Mouse (Mus musculus): ENCODE measurements around the gene Lysmd3.
A peak's percentile ranks its signal among the peaks of the same experiment; 100 is the strongest.
"Not testable (repeated sequence)": the region's sequence is repeated elsewhere in the genome, so short reads cannot be mapped to it uniquely, and the experiment has no call there.

Lysmd3 gene

GRCm38 (mm10) chr13:81657351-81658052, at the start of gene Lysmd3:
Gene Lysmd3, plus strand, starts transcription at chr13:81657663.
- DNase-seq: peak; percentile 95 to 97

GRCm38 (mm10) chr13:81610349-81610748, 47.1 kb upstream of the Lysmd3 start:
- no peak for DNase-seq

GRCm38 (mm10) chr13:81627861-81628260, 29.6 kb upstream of the Lysmd3 start:
- DNase-seq: not testable (repeated sequence)

- DNase-seq: no peak
Measured at GRCm38 (mm10) chr13:81628631-81629190, 28.8 kb upstream of the Lysmd3 start.

- DNase-seq: no peak
Measured at GRCm38 (mm10) chr13:81629395-81629794, 28.1 kb upstream of the Lysmd3 start.

GRCm38 (mm10) chr13:81630566-81630965, 26.9 kb upstream of the Lysmd3 start:
- no peak for DNase-seq

- peak; percentile 48 to 78 for DNase-seq
Measured at GRCm38 (mm10) chr13:81632720-81633415, 24.6 kb upstream of the Lysmd3 start, which contains the start of gene Adgrv1. Gene Adgrv1, minus strand, starts transcription at chr13:81633154.

- no peak for DNase-seq
Measured at GRCm38 (mm10) chr13:81639624-81640023, 17.8 kb upstream of the Lysmd3 start.

- no peak for DNase-seq
Measured at GRCm38 (mm10) chr13:81640881-81641280, 16.6 kb upstream of the Lysmd3 start.

GRCm38 (mm10) chr13:81641289-81642045, 16.0 kb upstream of the Lysmd3 start:
- DNase-seq: peak in 1 of 2 experiments; percentile 36

GRCm38 (mm10) chr13:81642491-81643149, 14.8 kb upstream of the Lysmd3 start:
- no peak for DNase-seq

- DNase-seq: no peak
Measured at GRCm38 (mm10) chr13:81644047-81644565, 13.4 kb upstream of the Lysmd3 start.

GRCm38 (mm10) chr13:81646348-81646747, 11.1 kb upstream of the Lysmd3 start:
- no peak for DNase-seq

GRCm38 (mm10) chr13:81650382-81650781, 7.1 kb upstream of the Lysmd3 start:
- DNase-seq: not testable (repeated sequence)

GRCm38 (mm10) chr13:81656091-81656850, 1.2 kb upstream of the Lysmd3 start:
- DNase-seq: no peak

GRCm38 (mm10) chr13:81657008-81657350, 484 bp upstream of the Lysmd3 start:
- no peak for DNase-seq

- no peak for DNase-seq
Measured at GRCm38 (mm10) chr13:81658053-81658752, 740 bp downstream of the Lysmd3 start.

- no peak for DNase-seq
Measured at GRCm38 (mm10) chr13:81663566-81664330, 6.3 kb downstream of the Lysmd3 start.

- no peak for DNase-seq
Measured at GRCm38 (mm10) chr13:81664331-81664698, 6.9 kb downstream of the Lysmd3 start.

- no peak for DNase-seq
Measured at GRCm38 (mm10) chr13:81667713-81668112, 10.2 kb downstream of the Lysmd3 start.
